In the genomic region with DNA sequence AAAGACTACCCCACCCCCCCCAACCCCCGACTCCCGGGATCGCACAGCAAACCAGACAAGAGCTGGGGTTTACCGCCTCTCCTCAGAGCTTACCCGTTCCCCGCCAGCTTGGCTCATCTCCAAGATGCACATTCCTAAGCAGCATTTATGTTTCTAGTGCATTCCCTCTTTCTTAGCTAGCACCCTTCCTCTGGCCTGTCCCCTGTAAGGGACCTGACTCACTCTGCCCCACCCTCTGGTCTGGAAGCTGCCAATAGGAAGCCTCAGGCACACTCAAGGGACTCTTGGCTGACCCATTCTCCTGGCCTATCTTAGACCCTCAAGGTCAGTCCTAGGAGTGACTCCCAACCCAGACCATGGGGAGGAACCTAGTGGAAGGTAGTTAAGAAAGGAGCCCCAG, we compare ENCODE assay signal across 8 mouse cellular contexts. TPM values are rescaled to one million over a fixed set of nuclear protein-coding genes. Genes with fewer than 3 reads are reported as not detected.
A peak's percentile ranks its signal among the peaks of the same experiment; 100 is the strongest.
DNase-seq lines count a peak whose midpoint lies in the region; ATAC-seq lines count a peak whose summit lies in the region.

No protein-coding gene starts in this region.

- 18% methylated on average over 6 of the region's 6 CpGs for WGBS in heart, embryonic 11.5 days (ENCODE audit: insufficient replicate concordance)

- H3K9ac ChIP-seq in heart, embryonic 11.5 days (ENCODE audit: low read depth, low read length), result no peak overlapping the region

- no peaks in the 10 kb centered on the region for H3K36me3 ChIP-seq in heart, embryonic 11.5 days (ENCODE audit: control insufficient read depth, insufficient read depth, low read length)

- H3K27me3 ChIP-seq in heart, embryonic 11.5 days (ENCODE audit: control insufficient read depth, insufficient read depth, low read length), result peaks cover 35% of the 10 kb centered on the region

- H3K4me2 ChIP-seq in heart, embryonic 11.5 days, result no peak overlapping the region

- DNase-seq in heart, adult 11 months, result peak; percentile 90
- DNase-seq in urinary bladder, postnatal 14 days (ENCODE audit: low spot score), result peak; percentile 50
- DNase-seq in urinary bladder, postnatal 25 days (ENCODE audit: low spot score), result no peak
- peak; percentile 56 to 57 for DNase-seq in kidney, postnatal 25 days
- no peak for DNase-seq in spleen, postnatal 14 days (ENCODE audit: low spot score in 2 of 2)
- no peak for DNase-seq in c-Kit-positive CD71-positive TER-119-positive erythroid progenitor cells, embryonic 14.5 days (ENCODE audit: low spot score)
- DNase-seq in thymus, postnatal 4 days, result no peak

- no peaks in the 10 kb centered on the region for H3K9me3 ChIP-seq in heart, embryonic 11.5 days (replicated peaks; ENCODE audit: control insufficient read depth, low read length)

- no peak overlapping the region for H3K4me3 ChIP-seq in heart, embryonic 11.5 days (ENCODE audit: low read depth, low read length)

- H3K27ac ChIP-seq in heart, embryonic 11.5 days (ENCODE audit: low read depth, low read length), result no peak overlapping the region

- no peak for ATAC-seq in heart, embryonic 11.5 days (replicated peaks; ENCODE audit: insufficient number of reproducible peaks, low FRiP score, low TSS enrichment)

- H3K4me1 ChIP-seq in heart, embryonic 11.5 days (ENCODE audit: control insufficient read depth, insufficient read depth, low read length), result peaks cover 7% of the 10 kb centered on the region

RNA-seq across cellular contexts. Expression of gene Chchd10, which starts 2.6 kb away (rescaled TPM):
- polyA plus RNA-seq in heart, embryonic 11.5 days (2014; fragmentation: Nextera tagmentation; extraction: Ambion mirVana), result 414 and 441 TPM in 2 replicates

RNA-seq across cellular contexts. Expression of gene Mmp11, which starts 6.0 kb away (rescaled TPM):
- 17.5 and 26.0 TPM in 2 replicates for polyA plus RNA-seq in heart, embryonic 11.5 days (2014; fragmentation: Nextera tagmentation; extraction: Ambion mirVana)

RNA-seq across cellular contexts. Expression of gene Smarcb1, which starts 8.9 kb away (rescaled TPM):
- 131 and 139 TPM in 2 replicates for polyA plus RNA-seq in heart, embryonic 11.5 days (2014; fragmentation: Nextera tagmentation; extraction: Ambion mirVana)

RNA-seq across cellular contexts. Expression of gene Gm867, which starts 10.2 kb away (rescaled TPM):
- 2.3 and 2.8 TPM in 2 replicates for polyA plus RNA-seq in heart, embryonic 11.5 days (2014; fragmentation: Nextera tagmentation; extraction: Ambion mirVana)

RNA-seq across cellular contexts. Expression of gene Vpreb3, which starts 12.6 kb away (rescaled TPM):
- polyA plus RNA-seq in heart, embryonic 11.5 days (2014; fragmentation: Nextera tagmentation; extraction: Ambion mirVana), result 0.89 and 0.92 TPM in 2 replicates

Comparison
In these comparisons a context has a peak if more than half of its experiments do, and no peak if none do; other contexts are left out.
1. DNase-seq: peak in heart, adult 11 months (single experiment), urinary bladder, postnatal 14 days (single experiment) and kidney, postnatal 25 days (2 of 2); none in urinary bladder, postnatal 25 days (single experiment), spleen, postnatal 14 days (0 of 2), c-Kit-positive CD71-positive TER-119-positive erythroid progenitor cells, embryonic 14.5 days (single experiment) and thymus, postnatal 4 days (single experiment).